Mouse (Mus musculus): ENCODE measurements around the gene Ccr8.
"Not testable (repeated sequence)": the region's sequence is repeated elsewhere in the genome, so short reads cannot be mapped to it uniquely, and the experiment has no call there.

The Ccr8 gene

DNA sequence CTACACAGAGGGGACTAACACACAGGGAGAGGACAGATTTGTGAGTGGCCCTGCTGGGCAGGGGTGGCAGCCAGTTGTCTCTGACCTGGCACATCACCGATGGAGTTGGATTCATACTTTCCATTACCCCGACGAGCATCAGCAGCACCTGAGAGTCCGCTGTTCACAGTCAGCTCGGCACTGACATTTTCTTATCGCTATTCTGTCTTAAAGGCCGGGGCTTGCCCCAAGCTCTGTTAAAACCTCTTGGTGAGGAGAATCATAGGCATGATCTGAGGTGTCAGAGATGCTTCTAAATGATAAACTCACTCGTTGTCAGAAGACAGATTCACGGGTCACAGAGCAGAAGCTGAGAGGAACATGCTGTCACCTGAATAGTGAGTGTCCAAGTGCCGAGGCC lies 828 bp upstream of the Ccr8 start:
- no peak for DNase-seq (ENCODE audit: low spot score)

- no peak for DNase-seq (ENCODE audit: low spot score)
These were observed 1.8 kb downstream of the Ccr8 start for GRCm38 (mm10) chr9:120093701-120094100.

GRCm38 (mm10) chr9:120095886-120096285 lies 4.0 kb downstream of the Ccr8 start:
- no peak for DNase-seq (ENCODE audit: low spot score)

DNA sequence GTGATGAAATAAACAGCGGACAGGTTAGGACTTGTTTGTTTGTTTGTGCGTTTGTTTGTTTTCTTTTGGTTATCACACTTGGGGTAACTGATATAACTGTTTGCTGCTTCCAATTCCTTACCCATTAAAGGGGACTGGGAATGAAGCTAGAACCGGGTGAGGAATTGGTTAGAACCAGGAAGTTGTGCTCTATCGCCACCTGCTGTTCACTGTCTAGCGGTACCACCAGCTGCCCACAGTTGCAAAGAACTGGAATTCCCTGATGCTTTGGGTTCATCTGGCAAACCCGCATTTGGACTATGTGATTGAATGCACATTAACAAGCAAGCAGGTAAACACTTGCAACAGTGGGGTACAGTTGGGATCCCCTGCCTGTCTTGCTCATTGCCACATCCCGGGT lies 6.8 kb downstream of the Ccr8 start:
- peak; percentile 59 for DNase-seq (ENCODE audit: low spot score)

GRCm38 (mm10) chr9:120099304-120099703 lies 7.4 kb downstream of the Ccr8 start:
- DNase-seq (ENCODE audit: low spot score), result no peak

DNA sequence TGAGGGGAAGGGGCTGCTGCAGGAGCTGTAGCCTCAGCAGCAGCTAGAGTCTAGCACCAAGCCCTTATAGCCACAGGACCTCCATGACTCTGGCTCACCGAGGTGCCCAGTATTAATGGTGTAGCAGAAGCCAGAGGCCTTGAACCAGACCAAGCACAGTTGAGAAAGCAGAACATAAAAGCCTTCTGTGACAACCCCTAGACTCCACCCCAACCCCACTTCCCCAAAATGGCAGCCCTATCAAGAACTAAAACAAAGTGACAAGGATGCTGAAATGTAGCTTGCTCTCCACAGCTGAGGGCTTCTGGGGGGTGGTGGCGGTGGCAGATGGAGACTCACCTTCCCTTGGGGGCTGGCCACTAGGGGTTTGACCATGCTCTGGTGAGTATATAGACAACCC lies 9.3 kb downstream of the Ccr8 start:
- DNase-seq (ENCODE audit: low spot score), result no peak

DNA sequence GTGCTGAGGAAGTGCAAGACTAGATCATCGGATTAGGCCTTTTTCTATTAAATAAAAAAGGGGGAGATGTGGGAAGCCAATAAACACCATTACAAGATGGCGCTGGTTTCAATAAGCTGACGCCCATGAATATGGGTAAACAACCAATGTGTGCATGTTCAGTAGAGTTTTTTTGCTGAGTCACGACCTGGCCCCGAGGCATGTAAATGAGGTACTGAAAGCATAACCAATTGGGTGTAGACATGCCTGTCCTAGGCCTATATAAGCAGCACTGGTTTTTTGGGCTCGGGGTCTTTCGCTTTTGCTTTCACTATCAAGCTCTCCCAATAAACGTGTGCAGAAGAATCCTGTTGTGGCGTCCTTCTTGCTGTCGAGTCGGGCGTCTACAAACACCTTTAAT lies 17.0 kb downstream of the Ccr8 start:
- DNase-seq (ENCODE audit: low spot score), result not testable (repeated sequence)

GRCm38 (mm10) chr9:120110211-120111018 lies 18.5 kb downstream of the Ccr8 start, which contains the start of gene Slc25a38:
Gene Slc25a38, plus strand, starts transcription at chr9:120110374.
- DNase-seq (ENCODE audit: low spot score), result peak; percentile 96

GRCm38 (mm10) chr9:120111156-120111945 lies 19.4 kb downstream of the Ccr8 start:
- no peak for DNase-seq (ENCODE audit: low spot score)

DNA sequence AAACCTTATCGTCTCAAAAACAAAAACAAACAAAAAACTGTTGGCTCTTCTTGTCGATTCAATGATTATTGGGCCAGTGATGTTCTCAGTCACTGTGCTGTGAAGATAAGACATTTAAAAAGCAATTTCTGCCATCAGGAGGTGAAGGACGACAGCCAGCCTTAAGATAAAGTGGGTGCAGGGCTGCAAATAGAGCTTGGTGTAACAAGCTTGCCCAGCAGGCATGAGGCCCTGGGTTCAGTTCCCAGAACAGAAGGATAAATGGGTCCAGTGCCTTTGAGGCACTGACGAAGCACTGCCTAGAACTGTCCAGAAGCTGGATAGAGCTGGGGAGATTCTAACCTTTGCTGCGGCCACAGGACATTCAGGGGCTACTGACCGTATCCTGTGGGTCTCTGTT lies 20.6 kb downstream of the Ccr8 start:
- DNase-seq (ENCODE audit: low spot score), result no peak

DNA sequence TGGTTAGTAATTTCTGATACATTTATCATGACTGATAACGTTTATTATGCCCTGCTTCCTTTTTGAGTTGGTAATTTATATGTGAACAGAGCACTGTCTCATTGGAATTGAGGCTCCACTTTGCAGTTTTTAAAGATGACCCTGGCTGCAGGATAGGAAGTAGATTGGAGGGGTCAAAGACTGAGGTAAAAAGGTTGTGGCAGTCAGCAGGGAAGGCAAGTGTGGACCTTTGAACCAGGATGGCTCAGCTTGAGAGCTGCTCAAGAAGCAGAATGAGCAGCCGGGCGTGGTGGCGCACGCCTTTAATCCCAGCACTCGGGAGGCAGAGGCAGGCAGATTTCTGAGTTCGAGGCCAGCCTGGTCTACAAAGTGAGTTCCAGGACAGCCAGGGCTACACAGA lies 21.5 kb downstream of the Ccr8 start:
- no peak for DNase-seq (ENCODE audit: low spot score)

DNA sequence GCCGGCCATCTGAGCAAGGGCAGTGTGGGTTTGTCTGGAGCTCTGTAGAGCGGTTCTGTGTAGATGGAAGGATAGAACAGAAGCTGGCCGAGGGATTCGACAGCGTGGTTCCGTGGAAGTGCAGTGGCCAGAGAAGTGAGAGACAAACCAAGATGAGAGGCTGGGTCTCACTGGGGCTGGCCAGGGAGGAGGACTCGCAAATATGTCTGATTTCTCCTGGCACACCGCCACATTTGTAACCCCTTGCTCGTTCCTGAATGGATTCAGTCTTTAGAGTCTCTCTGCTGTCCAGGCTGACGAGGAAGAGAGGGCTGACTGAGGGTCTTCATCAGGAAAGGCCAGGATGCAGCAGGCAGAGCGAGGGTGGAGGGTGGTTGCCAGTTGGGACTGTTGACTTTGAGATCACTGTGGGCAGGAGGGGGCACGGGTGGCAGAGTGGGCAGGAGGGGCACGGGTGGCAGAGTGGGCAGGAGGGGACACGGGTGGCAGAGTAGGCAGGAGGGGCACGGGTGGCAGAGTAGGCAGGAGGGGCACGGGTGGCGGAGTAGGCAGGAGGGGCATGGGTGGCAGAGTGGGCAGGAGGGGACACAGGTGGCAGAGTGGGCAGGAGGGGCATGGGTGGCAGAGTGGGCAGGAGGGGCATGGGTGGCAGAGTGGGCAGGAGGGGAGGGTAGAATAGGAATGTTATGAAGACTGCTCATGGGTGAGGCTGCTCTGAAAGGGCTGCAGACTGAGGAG lies 22.3 kb downstream of the Ccr8 start:
- DNase-seq (ENCODE audit: low spot score), result no peak

GRCm38 (mm10) chr9:120114789-120115151 lies 22.9 kb downstream of the Ccr8 start:
- DNase-seq (ENCODE audit: low spot score), result no peak

- DNase-seq (ENCODE audit: low spot score), result no peak
These were observed 23.7 kb downstream of the Ccr8 start for GRCm38 (mm10) chr9:120115580-120115979.

DNA sequence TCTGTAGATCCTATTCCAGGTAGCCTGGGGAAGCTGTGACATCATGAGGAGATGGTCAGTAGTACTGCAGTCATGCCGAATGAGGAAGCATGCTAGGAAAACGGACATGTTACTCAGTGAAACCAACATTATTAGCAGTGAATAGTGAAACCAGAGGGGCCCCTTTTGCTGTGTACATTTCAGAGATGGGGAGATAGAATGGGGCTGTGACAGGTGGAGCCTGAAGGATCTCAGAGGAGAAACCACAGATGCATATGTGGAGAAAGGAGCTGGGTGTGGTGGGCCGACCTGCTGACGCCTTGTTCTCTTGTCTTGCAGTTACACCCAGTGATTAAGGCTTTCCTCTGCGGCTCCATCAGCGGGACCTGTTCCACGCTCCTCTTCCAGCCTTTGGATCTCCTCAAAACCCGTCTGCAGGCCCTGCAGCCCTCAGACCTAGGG lies 24.3 kb downstream of the Ccr8 start:
- DNase-seq (ENCODE audit: low spot score), result peak; percentile 21

GRCm38 (mm10) chr9:120118212-120118611 lies 26.3 kb downstream of the Ccr8 start:
- DNase-seq (ENCODE audit: low spot score), result no peak

- DNase-seq (ENCODE audit: low spot score), result no peak
These were observed 28.6 kb downstream of the Ccr8 start for GRCm38 (mm10) chr9:120120503-120120902.

DNA sequence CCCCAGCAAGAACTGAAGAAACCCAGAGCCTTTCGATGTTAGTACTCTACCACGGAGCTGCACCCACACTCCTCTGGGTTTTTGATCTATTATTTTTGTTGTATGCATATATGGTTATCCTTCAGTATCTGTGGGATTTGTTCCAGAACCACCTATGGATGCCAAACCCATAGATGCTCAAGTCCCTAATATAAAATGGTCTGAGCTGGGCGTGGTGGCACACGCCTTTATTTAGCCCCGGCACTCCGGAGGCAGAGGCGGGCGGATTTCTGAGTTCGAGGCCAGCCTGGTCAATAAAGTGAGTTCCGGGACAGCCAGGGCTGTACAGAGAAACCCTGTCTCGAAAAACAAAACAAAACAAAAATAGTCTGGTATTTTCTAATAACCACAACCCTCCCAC lies 35.0 kb downstream of the Ccr8 start:
- no peak for DNase-seq (ENCODE audit: low spot score)

DNA sequence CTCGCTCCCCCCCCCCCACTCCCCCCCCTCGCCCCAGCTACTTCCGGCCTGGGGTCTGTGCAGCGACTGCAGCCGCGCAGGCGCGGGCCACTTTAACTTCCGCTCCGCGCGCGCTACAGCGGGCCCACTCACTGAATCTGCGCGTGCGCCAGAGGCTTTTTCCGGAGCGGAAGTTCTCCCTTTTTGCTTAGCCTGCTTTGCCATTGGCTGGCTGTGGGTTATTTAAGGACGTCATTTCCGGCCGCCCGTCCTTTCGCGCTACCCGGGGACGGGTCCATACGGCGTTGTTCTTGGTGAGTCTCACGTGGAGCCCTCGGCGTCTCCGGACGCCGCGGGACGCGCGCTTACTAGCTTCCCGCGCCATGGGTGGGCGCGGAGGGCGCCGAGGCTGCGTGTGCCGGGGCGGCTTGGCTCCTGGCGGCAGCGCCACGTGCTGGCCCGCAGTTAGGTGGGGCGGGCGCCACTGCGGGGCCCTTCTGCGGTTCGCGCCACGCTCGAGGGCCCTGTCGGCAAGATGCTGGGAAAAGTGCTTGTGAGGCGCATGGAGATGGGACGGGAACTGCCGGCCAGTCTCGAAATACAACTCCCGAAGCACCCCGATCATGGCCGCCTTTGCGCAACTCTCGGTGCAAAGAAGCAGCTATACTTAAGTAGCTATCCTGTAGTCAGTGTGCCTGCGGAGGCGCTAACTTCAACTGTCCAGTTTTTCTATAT lies 35.8 kb downstream of the Ccr8 start, which contains the start of gene Rpsa:
Gene Rpsa, plus strand, starts transcription at position 152 of the 714 bp plus-strand sequence.
- peak; percentile 98 for DNase-seq (ENCODE audit: low spot score)

GRCm38 (mm10) chr9:120129276-120129675 lies 37.4 kb downstream of the Ccr8 start:
- DNase-seq (ENCODE audit: low spot score), result no peak

DNA sequence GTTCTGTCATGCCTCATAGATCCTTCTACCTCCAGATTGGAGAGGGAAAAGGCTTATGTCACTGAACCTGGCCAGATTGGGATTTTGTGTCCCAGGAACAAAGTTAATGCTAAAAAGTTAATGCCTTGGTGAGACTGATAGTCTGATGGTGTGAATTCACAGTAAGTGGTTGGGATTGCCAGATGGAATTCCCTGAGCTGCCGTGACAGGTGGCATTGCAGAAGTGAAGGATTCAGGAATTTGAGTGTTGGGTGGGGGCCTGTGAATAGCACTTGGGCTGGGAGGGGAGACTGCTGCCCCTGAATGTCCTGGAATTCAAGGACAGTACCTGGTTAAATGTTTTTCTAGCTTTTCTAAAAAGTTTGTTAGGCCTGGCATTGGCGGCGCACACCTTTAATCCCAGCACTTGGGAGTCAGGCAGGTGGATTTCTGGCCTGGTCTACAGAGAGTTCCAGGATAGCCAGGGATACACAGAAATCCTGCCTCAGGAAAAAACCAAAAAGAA lies 39.9 kb downstream of the Ccr8 start:
- no peak for DNase-seq (ENCODE audit: low spot score)

Data from lung, postnatal 25 days (tissue).